Mouse (Mus musculus) brain, adult 10 weeks (tissue): ENCODE results near the gene Gtpbp8. TPM values are rescaled to one million over a fixed set of nuclear protein-coding genes. Genes with fewer than 3 reads are reported as not detected.

Experiments used
- polyA plus RNA-seq: library from polyadenylated mRNA; stranded (reverse); fragments of 350-450 nt; fragmentation: Illumina TruSeq; extraction: RNeasy Lipid Tissue Mini Kit (QIAGEN cat#74804); gene quantifications from one replicate; pipeline ENCODE4 v1.2.3, GENCODE M21; 2015; ENCODE audit warnings: low read depth, low replicate concordance

The Gtpbp8 gene
- 27.2 TPM for polyA plus RNA-seq

DNA sequence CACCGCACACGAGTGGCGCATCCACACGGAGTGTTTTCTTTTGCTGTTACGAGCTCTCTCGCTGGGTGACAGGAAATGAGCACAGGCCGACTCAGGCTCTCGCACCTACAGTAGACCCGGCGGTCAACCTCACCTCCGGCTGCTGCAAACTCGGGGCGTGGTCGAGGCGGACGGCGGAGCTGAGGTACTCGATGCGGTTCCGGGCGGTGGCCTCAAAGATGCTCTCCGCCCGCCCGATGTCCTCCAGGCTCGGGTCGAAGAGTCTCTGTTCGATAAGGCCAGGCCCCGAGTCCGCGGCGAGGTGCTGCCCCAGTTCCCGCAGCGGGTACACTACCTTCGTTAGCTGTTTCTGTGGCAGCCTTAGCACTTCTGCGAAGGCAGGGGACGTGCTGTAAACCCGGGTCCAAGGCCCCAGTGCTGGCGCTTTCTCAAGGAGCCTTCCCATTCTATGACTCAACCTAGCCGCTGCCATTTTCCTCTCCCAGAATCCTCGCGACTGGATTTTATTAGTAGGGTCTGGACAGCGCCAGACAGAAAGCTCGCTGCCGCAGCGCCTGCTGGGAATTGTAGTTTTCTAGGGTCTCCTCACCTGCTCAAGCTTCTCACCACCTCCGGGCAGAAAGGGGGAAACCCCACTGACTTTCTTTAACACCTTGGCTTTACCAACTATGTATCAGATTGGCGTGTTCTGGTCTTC, at the start of gene Gtpbp8:
Gtpbp8 (minus strand) TSS at position 498 of the 697 bp plus-strand sequence.

DNA sequence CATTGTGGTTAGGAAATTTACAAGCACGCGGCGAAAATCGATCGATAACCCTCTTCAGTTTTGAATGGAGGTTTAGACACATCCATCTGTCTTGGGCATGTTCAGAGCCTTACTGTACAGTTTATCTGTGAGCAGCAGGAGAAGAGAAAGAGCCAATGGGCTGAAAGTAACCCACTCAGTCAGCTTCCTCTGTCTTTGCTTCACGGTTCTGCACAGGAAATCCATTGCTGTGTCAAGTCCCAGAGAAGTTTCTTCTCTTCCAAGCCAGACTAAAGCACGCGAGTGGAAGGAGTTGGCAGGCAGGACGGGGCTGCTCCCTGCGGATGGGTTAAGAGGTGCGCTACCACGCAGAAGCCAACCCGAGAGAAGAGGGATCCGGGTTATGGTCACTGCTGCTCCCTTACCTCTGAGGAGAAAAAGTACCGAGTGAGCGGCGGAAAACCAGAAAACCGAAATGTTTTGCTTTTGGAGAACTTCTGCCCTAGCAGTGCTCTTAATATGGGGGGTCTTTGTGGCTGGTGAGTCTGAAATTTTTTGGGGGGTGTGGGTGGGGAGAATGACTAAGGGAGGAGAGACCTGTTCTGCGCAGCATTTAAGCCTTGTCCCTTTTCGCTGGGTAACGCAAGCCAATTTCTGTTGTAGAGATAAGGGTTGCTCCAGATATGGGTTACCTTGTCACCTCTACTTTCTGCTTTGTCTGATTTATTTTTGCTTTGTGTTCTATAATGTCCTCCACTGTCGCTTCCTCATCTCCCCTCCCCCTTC, 19.6 kb upstream of the Gtpbp8 start, which contains the start of gene Cd200r1:
Cd200r1 (plus strand) TSS at position 182 of the 765 bp plus-strand sequence.

DNA sequence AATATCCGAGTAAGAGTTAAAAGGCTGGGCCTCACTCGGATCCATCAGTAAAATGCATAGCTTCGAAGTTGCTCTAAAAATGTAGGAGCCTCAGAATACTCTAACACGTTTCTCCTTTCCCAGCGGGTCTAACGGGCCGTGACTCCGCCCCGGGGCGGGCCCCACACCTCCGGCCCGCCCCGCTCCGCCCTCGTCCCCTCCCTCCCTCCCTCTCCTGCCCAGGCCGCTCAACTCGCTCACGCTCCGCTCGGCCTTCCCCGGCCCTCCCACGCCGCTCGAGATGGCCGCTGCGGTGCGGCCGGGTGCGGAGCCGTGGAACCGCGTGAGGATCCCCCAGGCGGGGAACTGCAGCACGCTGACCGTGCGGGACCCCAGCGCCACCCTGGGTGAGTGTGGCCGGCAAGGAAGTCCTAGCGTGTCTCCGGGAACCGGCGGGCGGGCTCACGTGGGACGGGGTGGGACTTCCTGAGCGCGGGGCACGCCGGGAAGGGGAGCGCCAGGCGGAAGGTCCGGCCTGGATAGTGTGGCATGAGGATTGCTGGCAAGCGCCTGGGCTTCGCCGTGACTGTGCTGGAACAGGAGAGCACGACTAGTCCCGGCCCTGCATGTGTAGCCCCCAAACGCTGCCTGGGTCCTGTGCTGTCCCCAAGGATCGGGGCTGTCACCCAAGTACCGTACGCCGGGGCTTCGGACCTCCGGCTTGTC, 21.9 kb downstream of the Gtpbp8 start, which contains the start of gene Nepro:
Nepro (plus strand) TSS at position 219 of the 705 bp plus-strand sequence.

Other genes starting within 250 kb of the Gtpbp8 start
- gene Boc, start 187.5 kb downstream of the Gtpbp8 start, polyA plus RNA-seq: 10.7 TPM
- gene Nepro, start 22.1 kb downstream of the Gtpbp8 start, polyA plus RNA-seq: 5.0 TPM
- 0.71 TPM for gene Cd200r1, start 19.4 kb upstream of the Gtpbp8 start, polyA plus RNA-seq
- gene Cd200r4, start 65.4 kb upstream of the Gtpbp8 start, polyA plus RNA-seq: 0.22 TPM
- not detected for gene Cd200r2, start 120.7 kb upstream of the Gtpbp8 start, polyA plus RNA-seq
- not detected for gene Cd200r3, start 197.3 kb upstream of the Gtpbp8 start, polyA plus RNA-seq